Mouse (Mus musculus) R1 (cell line): ENCODE results near the gene Dus4l.

Source experiments
- DNase-seq: peaks from one replicate; pipeline ENCODE4 v3.0.0-alpha.2; 2018; ENCODE audit warnings: low read depth, low spot score

The Dus4l gene

DNA sequence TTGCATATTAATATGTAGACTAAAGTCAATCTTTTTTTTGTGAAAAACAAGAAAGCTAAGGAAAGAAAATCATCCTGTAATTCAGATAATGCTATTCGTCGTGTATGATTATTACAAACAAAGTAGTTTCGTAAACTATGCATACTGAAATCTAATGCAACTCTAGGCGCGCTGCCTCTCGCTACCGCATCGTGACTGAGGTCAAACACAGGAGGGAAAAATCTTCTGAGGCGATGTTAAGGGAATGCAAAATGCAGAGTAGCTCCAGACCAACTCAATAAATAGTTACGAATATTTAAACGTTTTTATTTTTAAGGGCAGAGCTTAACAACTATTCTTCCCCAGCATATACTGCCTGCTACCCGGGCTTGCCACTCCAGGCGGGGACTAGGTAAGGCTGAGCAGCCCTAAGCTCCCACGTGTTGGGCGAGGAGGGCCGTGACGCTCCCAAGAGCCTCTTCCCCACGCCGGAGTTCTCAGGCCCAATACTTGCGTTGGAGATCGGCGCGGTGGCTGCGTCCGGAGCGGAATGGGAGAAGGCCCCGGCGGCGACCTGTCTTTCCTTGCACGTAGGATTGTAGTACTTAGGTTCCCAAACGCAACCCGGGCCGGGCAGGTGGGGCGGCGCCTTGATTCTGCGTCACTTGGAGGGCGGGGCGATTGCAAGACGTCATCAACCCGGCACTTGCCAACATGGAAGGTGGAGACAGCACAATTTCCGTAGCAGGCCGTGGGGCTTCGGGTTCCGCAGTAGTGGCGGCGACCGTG is at the start of gene Dus4l, which contains the start of gene Cog5:
Dus4l (minus strand) TSS at position 630 of the 768 bp plus-strand sequence.
Cog5 (plus strand) TSS at position 673 of the 768 bp plus-strand sequence.
- peak; percentile 95 for DNase-seq

DNA sequence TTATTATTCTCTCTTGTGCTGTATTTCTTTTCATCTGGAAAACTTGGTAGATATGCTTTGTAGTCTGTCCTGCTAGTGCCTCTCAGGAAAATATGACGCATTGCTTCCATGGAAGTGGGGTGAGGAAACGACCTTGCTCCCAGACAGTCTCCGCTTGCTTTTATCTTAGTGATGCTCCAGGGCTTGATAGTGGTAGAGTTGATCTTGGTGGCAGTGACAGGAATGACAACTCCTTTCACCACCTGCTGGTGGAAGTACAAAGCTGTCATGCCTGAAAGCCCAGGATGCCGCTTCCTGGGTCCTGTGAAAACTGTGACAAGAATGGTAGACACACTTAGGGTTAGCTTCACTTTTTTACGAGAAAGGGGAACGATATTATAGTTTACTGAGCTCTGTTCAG is 49.3 kb upstream of the Dus4l start:
- no peak for DNase-seq

DNA sequence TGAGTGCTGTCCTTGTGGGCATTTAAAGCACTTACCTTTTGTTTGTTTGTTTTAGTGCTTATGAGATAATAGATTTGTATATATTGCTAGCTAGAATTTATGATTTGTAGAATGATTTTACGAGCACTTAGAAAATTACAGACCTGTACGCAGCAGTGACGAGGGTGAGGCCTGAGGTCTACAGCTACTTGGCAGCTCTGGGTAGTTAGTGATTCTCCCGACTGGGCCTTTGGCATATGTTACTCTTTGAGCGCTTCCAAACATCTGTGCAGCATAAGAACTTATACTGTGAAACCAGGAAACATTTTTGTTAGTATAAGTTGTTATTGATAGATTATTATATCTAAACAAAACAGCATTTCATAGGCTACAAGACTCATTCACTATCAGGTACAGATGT is 46.8 kb upstream of the Dus4l start:
- no peak for DNase-seq

DNA sequence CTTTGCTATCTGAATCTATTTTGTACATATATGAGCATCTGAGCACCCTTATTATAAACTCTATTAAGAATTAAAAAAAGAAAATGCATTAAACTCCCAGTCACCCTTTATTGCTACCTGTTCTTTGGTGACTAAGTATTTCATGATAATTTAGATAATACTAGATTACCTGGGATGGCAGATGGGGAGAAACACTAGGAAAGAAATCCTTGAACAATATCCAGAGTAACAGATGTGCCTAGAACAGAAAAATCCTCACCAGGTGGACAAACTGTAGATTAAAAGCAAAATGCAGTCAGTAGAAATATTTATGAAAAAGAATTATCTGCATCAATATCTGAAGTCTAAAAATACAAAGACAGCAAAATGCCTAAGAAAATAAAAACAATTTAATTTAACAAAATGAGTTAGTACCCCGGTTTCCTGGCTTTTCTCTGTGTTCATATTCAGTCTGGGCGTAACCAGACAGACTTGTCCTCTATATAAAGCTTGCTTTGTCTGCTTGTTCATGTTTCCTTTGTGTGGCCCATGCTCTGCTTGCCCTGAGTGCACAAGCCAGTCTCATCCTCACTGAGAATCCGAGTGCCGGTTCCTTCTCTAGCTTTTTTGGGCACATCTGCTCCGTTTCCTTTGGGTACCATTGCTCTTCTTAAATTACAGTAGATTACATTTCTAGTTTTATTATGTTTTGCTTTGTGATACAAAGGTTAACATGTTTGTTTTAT is 46.2 kb upstream of the Dus4l start:
- DNase-seq = no peak

DNA sequence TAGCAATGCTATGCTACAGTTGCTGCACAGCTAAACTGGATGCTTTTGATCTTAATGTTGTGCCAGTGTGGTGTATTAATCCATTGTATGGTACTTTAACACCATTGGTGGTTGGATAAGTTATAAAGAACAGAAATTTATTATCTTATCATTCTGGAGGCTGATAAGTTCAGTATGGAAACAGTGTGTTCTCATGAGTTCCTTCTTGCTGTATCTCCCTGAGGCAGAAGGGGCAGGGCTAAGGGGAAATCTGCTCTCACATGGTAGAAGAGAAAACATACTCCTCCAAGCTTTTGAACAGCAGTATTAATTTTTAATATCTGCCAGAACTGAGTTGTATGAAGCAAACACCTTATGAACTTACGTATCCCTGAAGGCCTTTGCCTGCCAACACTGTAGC is 38.7 kb upstream of the Dus4l start:
- no peak for DNase-seq

DNA sequence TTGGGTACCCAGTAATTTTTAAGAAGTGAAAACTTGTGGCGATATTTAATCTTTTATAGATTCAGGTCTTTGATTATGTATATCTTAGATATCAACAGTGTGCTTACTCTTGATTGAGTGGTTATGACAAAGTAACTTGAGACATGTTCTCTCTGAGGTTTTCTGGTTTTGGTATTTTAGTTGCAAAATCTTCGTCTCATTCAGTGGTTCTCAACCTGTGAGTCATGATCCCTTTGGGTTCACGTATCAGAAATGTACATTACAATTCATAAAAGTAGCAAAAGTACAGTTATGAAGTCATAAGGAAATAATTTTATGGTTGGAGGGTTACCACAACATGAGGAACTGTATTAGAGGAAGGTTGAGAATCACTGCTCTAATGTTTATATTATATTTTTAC is 32.1 kb upstream of the Dus4l start:
- no peak for DNase-seq

DNA sequence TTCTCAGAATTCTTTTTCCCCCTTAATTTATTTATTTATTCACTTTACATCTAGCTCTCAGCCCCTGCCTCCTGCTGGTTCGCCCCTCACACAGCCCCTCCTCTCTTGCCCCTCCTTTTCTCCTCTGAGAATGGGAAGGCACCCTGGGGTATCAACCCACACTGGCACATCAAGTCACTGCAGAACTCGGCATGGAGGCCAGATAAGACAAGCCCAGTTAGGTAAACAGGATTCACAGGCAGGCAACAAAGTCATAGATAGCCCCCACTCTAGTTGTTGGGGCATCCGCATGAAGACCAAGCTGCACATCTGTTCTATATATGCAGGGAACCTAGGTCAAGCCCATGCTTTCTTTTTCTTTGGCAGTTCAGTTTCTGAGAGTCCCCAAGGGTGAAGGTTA is 12.6 kb upstream of the Dus4l start:
- DNase-seq = no peak

DNA sequence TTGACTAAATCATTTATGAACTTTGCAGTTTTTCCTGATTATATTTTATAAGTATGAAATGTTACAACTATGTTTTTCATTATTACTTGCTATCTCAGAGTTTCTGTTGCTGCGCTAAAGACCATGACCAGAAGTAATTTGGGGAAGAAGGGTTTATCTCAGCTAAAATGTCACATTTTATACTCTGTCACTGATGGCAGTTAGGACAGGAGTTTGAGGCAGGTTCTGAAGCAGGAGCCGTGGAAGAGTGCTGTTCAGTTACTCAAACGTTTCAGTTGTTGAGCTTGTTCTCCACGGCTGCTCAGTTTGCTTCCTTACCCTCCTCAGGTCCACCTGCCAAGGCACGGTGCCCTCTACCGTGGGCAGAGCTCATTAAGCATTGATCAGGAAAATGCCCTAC is 11.4 kb upstream of the Dus4l start:
- DNase-seq = no peak

DNA sequence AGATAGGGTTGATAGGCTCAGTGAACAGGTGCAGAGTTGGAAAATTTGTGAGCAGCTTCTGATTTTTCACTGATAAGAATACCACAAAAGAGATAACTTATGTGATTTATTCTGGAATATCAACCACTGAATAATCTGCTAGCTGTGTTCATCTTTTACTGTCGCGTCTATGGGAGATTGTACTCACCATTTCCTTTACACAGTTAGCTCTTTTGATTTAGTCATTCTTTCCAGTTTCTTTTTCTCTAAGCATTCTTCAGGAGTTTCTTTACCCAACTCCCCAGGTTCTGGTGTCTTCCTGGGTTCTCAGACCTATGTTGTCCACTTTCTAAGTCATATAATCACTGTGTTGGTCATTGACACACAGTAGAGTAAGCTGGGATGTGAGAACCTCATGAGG is 2.2 kb upstream of the Dus4l start:
- DNase-seq = no peak

DNA sequence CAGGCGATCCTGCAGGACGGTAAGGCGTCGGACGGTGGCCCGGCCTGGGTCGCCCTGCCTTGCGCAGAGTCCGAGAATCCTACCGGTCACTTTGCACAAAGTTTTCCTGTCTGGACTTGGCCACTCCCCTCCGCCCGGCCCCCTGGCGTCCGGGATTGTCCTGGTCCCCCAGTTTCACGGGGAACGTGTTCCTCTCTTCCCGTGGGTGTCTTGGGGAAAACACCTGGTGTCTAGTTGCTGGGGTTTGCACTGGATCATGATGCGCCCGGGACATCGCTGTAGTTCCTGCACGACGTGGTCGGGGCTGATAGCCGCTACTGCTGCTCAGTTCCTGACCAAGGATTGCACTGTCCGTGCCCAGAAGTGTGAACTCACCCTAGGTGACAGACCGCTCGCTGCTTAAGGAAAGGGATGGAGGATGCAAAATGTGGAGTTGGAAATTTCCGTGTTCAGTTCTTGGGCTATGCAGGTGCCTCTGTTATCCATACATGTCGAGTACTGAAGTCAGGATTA is 395 bp upstream of the Dus4l start:
- no peak for DNase-seq

DNA sequence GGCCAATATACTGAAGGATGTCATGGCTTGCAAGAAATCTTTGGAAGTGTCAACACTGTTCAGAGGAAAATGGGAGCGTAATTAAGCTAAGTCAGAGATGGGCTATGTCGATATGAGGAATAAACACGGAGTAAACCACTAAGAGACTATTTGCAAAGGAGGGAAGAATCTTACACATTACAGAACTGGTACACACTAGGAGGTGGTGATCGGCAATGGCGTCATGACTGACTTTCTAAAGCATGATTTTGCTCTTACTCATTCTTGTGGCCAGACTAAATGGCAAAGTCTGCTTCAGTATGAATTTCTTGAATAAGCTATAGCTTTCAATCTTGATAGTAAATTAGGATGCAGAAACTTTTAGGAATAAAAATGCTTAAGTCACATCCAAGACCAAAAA is 1.0 kb downstream of the Dus4l start:
- DNase-seq = no peak

DNA sequence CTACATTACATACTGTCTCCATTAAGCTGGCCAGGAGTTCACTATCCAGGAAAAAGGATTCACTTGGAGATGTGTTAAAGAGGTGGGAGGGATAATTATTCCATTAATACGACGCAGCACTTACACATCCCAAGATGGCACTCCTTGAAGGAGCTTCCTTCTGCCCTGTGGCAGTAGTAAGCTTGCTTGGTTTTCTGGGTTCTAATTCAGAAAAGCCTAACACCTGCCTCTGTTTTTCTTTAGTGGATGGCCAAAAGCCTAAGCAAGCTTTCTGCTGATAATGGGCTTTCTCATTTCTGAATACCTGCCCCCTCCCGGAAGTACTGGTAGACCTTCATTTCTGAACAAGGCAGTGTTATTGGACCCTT is 19.4 kb downstream of the Dus4l start:
- DNase-seq = no peak

DNA sequence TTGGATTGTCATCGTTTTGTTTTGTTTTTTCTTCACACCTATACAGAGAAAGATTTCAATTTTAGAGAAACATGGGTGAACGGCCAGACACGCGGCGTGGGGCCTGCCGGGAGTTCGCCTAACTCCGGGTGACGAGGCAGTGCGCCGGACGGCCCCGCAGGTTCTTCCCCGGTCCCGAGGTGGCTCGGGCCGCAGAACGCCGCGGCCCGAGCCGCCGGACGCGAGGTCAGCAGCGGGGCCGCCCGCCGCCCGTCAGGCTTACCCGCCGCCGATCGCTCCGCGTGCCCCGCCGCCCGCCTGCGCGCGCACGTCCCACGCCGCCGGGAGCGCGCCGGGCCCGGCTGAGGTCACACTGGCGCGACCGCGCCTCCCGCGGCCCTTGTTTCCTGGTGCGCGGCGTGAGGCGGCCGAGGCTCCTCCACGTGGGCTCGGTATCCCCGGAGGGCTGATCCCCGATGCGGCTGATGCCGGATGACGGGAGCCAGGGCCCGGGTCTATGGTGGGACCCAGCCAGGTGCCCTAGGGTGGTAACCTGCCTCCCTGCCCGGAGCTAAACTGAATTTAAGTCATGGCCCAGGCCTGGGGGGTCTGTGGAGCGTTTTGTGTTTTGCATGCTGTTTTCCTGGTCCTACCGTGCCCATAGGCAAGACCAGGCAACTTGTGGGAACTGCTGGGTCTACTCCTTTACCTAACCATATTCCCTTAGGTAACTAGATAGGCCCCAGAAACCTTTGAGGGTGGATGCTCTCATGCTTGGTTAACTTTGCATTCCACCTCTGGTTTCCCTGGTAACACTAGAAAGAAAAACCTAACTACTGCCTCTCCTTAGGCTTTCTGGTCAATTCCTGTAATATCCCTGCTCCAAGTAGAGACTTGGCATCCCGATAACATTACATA is 20.0 kb downstream of the Dus4l start, which contains the start of gene Bcap29:
Bcap29 (minus strand) TSS at position 316 of the 897 bp plus-strand sequence.
- peak; percentile 65 for DNase-seq

DNA sequence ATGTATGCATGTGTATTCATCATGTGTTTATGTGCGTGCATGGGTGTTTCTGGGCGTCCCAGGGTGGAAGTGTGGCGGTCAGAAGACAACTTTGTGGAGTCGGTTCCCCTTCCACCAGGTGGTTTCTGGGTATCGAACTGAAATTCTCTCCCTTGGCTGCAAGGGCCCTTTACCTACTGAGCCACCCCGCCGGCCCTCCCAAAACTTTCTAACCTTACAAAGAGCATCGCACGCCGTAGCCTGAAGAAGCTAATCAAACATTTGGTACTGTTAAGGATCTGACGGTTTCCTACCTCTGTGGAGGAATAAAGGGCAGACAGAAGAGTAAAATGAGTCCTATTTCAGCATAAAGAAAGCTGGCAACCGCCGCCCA is 20.7 kb downstream of the Dus4l start:
- peak; percentile 54 for DNase-seq

DNA sequence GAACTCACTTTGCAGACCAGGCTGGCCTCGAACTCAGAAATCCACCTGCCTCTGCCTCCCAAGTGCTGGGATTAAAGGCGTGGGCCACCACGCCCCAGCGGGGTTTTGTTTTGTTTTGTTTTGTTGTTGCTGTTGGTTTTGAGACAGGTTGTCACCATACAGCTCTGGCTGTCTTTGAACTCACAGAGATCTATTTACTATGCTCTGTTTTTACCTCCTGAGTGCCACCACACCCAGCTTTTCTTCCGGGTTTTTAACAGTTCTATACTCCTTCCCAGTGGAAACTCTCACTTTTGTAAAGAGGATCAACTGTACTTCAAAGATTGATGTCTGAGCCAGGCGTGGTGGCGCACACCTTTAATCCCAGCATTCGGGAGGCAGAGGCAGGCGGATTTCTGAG is 26.2 kb downstream of the Dus4l start:
- DNase-seq = peak; percentile 64

DNA sequence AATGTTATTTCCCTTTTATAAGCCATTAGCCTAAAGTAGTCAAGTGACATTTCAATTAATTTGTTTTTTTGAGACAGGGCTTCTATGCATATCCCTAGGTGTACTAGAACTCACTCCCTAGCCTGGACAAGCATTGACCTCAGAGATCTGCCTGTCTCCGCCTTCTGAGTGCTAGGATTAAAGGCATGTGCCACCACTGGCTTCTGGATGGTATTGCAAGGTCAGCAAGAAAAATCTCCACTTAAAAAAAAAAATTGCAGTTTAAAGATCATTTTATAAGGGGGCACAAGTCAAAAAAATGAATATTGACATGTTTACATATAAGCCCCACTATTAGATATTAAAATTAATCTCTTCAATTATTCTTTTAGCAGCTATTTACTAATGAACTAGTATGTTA is 29.6 kb downstream of the Dus4l start:
- DNase-seq = no peak

DNA sequence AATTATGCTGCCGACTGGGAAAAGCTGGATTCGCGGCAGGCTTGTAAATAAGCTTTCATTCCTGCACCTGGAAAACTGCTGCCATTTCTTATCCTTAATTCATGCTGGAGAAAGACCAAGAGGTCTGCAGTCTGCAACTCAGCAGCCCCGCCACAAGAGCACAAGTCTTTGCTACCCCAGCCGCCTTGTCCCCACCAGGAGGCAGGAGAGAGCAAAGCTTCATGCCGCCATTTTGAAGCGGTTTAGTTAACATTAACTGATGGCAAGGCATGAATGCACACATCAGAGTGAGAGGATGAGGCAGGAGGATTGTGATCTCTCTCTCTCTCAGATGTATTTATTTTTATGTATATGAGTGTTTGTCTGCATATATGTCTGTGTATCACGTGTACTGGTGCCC is 34.5 kb downstream of the Dus4l start:
- peak; percentile 75 for DNase-seq

DNA sequence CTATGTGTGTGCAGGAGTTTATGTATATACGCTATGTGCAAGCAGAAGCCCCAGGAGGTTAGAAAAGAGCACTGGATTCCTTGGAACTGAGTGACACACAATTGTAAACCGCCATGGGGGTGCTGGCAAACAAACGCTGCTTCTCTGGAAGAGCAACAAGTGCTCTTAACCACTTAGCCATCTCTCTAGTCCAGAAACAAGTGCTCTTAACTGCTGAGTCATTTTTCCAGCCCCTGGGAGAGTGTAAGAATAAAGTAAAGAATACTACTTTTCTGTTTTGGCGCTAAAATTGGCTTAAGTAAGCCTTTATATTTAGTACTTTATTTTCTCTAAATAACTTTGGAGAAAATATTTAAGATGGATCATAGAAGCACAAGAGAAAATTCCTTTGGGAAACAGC is 41.3 kb downstream of the Dus4l start:
- peak; percentile 44 for DNase-seq

DNA sequence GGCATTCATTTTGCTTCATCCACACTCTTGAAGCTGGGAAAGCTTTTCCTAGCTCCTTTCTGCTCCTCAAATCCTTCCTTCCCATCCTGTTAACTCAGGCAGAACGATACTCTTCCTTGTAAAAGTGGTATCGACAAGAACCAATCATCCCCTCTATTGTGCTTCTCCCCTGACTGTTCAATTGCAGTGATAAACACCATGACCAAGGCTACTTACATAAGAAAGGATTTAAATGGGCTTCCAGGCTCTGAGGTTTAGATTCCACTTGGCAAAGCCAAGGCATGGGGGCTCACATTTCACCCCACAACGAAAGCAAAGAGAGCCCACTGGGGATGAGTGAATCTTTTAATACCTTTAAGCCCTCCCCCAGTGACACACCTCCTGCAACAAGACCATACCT is 46.5 kb downstream of the Dus4l start:
- peak; percentile 88 for DNase-seq

DNA sequence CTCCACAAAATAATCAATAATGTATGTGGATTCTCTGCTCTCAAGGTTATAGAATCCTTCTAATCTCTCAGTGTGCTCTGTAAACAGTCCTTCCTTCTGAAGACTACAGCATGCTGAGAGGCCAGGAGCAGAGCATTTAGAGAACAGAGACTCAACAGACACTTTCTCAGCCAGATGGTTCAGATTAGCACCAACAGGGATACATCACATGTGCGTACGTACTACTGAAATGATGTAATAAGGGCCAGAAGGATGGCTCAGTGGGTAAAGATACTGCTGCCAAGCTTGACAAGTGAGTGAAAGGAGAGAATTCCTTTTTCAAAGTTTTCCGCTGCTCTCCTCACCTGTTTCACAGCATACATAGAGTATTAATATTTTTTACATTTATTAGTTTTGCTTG is 49.7 kb downstream of the Dus4l start:
- DNase-seq = no peak

DNA sequence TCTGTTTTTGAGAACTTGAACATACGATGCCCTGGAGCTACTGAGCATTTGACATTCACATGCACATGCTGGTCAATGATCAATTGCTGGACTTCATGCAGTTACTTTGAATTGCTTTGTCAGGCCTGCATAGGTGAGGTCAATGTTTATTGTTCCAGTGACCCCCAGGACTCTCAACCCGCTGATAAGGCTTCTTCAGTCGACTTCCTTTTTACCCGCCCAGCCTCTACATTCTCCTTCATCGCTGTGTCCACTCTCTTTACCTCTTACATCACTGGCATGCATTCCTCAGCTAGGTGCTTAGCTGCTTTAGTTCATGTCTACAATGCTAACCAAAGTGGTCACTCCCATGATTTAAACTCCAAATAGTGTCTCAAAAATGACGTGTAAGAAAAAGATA is 51.0 kb downstream of the Dus4l start:
- no peak for DNase-seq

DNA sequence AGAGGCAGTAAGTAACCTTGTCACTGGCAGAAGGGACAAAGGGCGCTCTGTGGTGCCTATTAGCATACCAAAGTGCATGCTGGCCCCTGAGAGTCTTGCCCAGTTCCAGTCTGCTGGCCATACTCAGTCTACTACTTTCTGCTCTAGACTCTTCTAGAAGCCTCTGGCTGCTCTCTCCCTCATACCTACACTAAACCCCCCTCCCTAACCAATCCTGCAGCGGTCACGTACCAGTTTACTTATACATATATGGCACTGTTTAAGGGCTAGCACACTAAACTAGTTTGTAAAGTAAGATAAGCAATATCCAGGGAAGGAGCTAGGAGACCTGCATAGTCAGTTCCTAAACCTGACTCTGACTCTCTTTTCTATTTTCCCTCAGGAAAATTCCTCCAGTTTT is 60.3 kb downstream of the Dus4l start:
- DNase-seq = no peak
